Mouse (Mus musculus) thymus, postnatal 14 days (tissue): ENCODE results near the gene Cat.

Experiments used
- DNase-seq: peaks from one replicate; pipeline ENCODE4 v3.0.0; 2021

Gene Cat

GRCm38 (mm10) chr2:103432695-103433275 lies 52.2 kb downstream of the Cat start:
- no peak for DNase-seq

GRCm38 (mm10) chr2:103430712-103431111 lies 54.2 kb downstream of the Cat start:
- DNase-seq = no peak

GRCm38 (mm10) chr2:103428356-103428755 lies 56.6 kb downstream of the Cat start:
- no peak for DNase-seq

GRCm38 (mm10) chr2:103425456-103426063 lies 59.4 kb downstream of the Cat start:
- no peak for DNase-seq

GRCm38 (mm10) chr2:103424349-103425026 lies 60.5 kb downstream of the Cat start:
- peak; percentile 64 for DNase-seq

GRCm38 (mm10) chr2:103423884-103424283 lies 61.1 kb downstream of the Cat start:
- DNase-seq = no peak

- DNase-seq = no peak
Measured at GRCm38 (mm10) chr2:103420650-103421507, 64.1 kb downstream of the Cat start.

- no peak for DNase-seq
Measured at GRCm38 (mm10) chr2:103415774-103416173, 69.2 kb downstream of the Cat start.

- no peak for DNase-seq
Measured at GRCm38 (mm10) chr2:103413381-103413780, 71.6 kb downstream of the Cat start.

GRCm38 (mm10) chr2:103411816-103412215 lies 73.1 kb downstream of the Cat start:
- DNase-seq = no peak

- DNase-seq = no peak
Measured at GRCm38 (mm10) chr2:103411348-103411747, 73.6 kb downstream of the Cat start, which contains the start of gene Elf5. Gene Elf5, plus strand, starts transcription at chr2:103411688.

GRCm38 (mm10) chr2:103406239-103406638 lies 78.7 kb downstream of the Cat start:
- DNase-seq = no peak
